Mouse (Mus musculus): ENCODE measurements at regions not wholly inside any gene's neighbourhood (a gene's known extent, or its start where the extent isn't known, plus 50 kb on each side); places are given as distances from the start of the nearest gene placed in this dataset.

GRCm38 (mm10) chr19:55011341-55011740, 115.7 kb downstream of the Gpam start:
- 81% methylated on average over 14 of the region's 14 CpGs for WGBS
- H3K4me1 ChIP-seq (replicated peaks), result no peaks in the 10 kb centered on the region
- no peaks in the 10 kb centered on the region for H3K36me3 ChIP-seq
- H3K4me2 ChIP-seq, result no peak overlapping the region
- no peak overlapping the region for H3K4me3 ChIP-seq
- H3K9me3 ChIP-seq (replicated peaks), result no peaks in the 10 kb centered on the region
- no peaks in the 10 kb centered on the region for H3K27me3 ChIP-seq
- no peak for ATAC-seq (replicated peaks; ENCODE audit: insufficient number of reproducible peaks, insufficient read depth, low FRiP score, low read depth)
- no peak overlapping the region for H3K27ac ChIP-seq
- H3K9ac ChIP-seq, result no peak overlapping the region

GRCm38 (mm10) chr19:55008463-55009146, 118.4 kb downstream of the Gpam start:
- H3K4me1 ChIP-seq (replicated peaks), result no peaks in the 10 kb centered on the region
- no peak for ATAC-seq (replicated peaks; ENCODE audit: insufficient number of reproducible peaks, insufficient read depth, low FRiP score, low read depth)
- no peaks in the 10 kb centered on the region for H3K36me3 ChIP-seq
- no peak overlapping the region for H3K9ac ChIP-seq
- no peak overlapping the region for H3K4me2 ChIP-seq
- no peaks in the 10 kb centered on the region for H3K9me3 ChIP-seq (replicated peaks)
- no peaks in the 10 kb centered on the region for H3K27me3 ChIP-seq
- H3K27ac ChIP-seq, result no peak overlapping the region
- H3K4me3 ChIP-seq, result no peak overlapping the region
- 57% methylated on average over 3 of the region's 3 CpGs for WGBS

GRCm38 (mm10) chr19:54989982-54990381, 137.1 kb downstream of the Gpam start:
- no peak overlapping the region for H3K9ac ChIP-seq
- WGBS, result 63% methylated on average over 3 of the region's 3 CpGs

GRCm38 (mm10) chr19:54984541-54984940, 142.5 kb downstream of the Gpam start:
- no peak for ATAC-seq (replicated peaks; ENCODE audit: insufficient number of reproducible peaks, insufficient read depth, low FRiP score, low read depth)
- H3K9me3 ChIP-seq (replicated peaks), result no peaks in the 10 kb centered on the region
- H3K27me3 ChIP-seq, result no peaks in the 10 kb centered on the region
- no peaks in the 10 kb centered on the region for H3K4me1 ChIP-seq (replicated peaks)
- H3K4me2 ChIP-seq, result no peak overlapping the region
- H3K4me3 ChIP-seq, result no peak overlapping the region
- WGBS, result 89% methylated on average over 2 of the region's 2 CpGs
- no peak overlapping the region for H3K9ac ChIP-seq
- H3K36me3 ChIP-seq, result no peaks in the 10 kb centered on the region
- no peak overlapping the region for H3K27ac ChIP-seq

More at GRCm38 (mm10) chr19:54989982-54990381, 137.1 kb downstream of the Gpam start:
- Histone ChIP-seq H3K27me3 (no peaks in the 10 kb centered on the region), H3K36me3 (no peaks in the 10 kb centered on the region), H3K4me2 (no peak overlapping the region), H3K9me3 (replicated peaks) (no peaks in the 10 kb centered on the region), H3K4me1 (replicated peaks) (no peaks in the 10 kb centered on the region), H3K4me3 (no peak overlapping the region), H3K27ac (no peak overlapping the region)
- no peak for ATAC-seq (replicated peaks; ENCODE audit: insufficient number of reproducible peaks, insufficient read depth, low FRiP score, low read depth)

- no peak for ATAC-seq (replicated peaks; ENCODE audit: insufficient number of reproducible peaks, insufficient read depth, low FRiP score, low read depth)
Measured at GRCm38 (mm10) chr19:54982801-54983200, 144.2 kb downstream of the Gpam start.

GRCm38 (mm10) chr19:54971440-54972211, 155.4 kb downstream of the Gpam start:
- no peaks in the 10 kb centered on the region for H3K9me3 ChIP-seq (replicated peaks)
- no peaks in the 10 kb centered on the region for H3K4me1 ChIP-seq (replicated peaks)
- no peak overlapping the region for H3K27ac ChIP-seq
- no peaks in the 10 kb centered on the region for H3K36me3 ChIP-seq
- H3K27me3 ChIP-seq, result no peaks in the 10 kb centered on the region
- no peak for ATAC-seq (replicated peaks; ENCODE audit: insufficient number of reproducible peaks, insufficient read depth, low FRiP score, low read depth)
- WGBS, result 78% methylated on average over 6 of the region's 6 CpGs
- no peak overlapping the region for H3K4me3 ChIP-seq
- H3K4me2 ChIP-seq, result no peak overlapping the region
- H3K9ac ChIP-seq, result no peak overlapping the region

More at GRCm38 (mm10) chr19:54982801-54983200, 144.2 kb downstream of the Gpam start:
- Histone ChIP-seq H3K36me3 (no peaks in the 10 kb centered on the region), H3K4me1 (replicated peaks) (no peaks in the 10 kb centered on the region), H3K27ac (no peak overlapping the region), H3K9me3 (replicated peaks) (no peaks in the 10 kb centered on the region), H3K4me3 (no peak overlapping the region), H3K9ac (no peak overlapping the region), H3K27me3 (no peaks in the 10 kb centered on the region), H3K4me2 (no peak overlapping the region)
- WGBS, result 47% methylated on average over 4 of the region's 4 CpGs

GRCm38 (mm10) chr19:54958328-54958727, 168.7 kb downstream of the Gpam start:
- no peak overlapping the region for H3K9ac ChIP-seq
- ATAC-seq (replicated peaks; ENCODE audit: insufficient number of reproducible peaks, insufficient read depth, low FRiP score, low read depth), result no peak
- H3K4me3 ChIP-seq, result no peak overlapping the region
- no peaks in the 10 kb centered on the region for H3K36me3 ChIP-seq
- H3K27ac ChIP-seq, result no peak overlapping the region
- WGBS, result 71% methylated on average over 5 of the region's 5 CpGs
- H3K4me2 ChIP-seq, result no peak overlapping the region
- H3K27me3 ChIP-seq, result no peaks in the 10 kb centered on the region
- H3K9me3 ChIP-seq (replicated peaks), result no peaks in the 10 kb centered on the region
- no peaks in the 10 kb centered on the region for H3K4me1 ChIP-seq (replicated peaks)

GRCm38 (mm10) chr19:54955096-54955495, 171.9 kb downstream of the Gpam start:
- H3K36me3 ChIP-seq, result no peaks in the 10 kb centered on the region
- no peaks in the 10 kb centered on the region for H3K4me1 ChIP-seq (replicated peaks)
- H3K27me3 ChIP-seq, result no peaks in the 10 kb centered on the region
- H3K27ac ChIP-seq, result no peak overlapping the region
- H3K9ac ChIP-seq, result no peak overlapping the region
- H3K9me3 ChIP-seq (replicated peaks), result no peaks in the 10 kb centered on the region
- H3K4me3 ChIP-seq, result no peak overlapping the region
- 52% methylated on average over 2 of the region's 2 CpGs for WGBS
- no peak overlapping the region for H3K4me2 ChIP-seq
- ATAC-seq (replicated peaks; ENCODE audit: insufficient number of reproducible peaks, insufficient read depth, low FRiP score, low read depth), result no peak

- H3K27me3 ChIP-seq, result no peaks in the 10 kb centered on the region
- no peaks in the 10 kb centered on the region for H3K4me1 ChIP-seq (replicated peaks)
- no peaks in the 10 kb centered on the region for H3K36me3 ChIP-seq
- 65% methylated on average over 2 of the region's 2 CpGs for WGBS
- H3K27ac ChIP-seq, result no peak overlapping the region
- no peak overlapping the region for H3K4me3 ChIP-seq
- H3K4me2 ChIP-seq, result no peak overlapping the region
- ATAC-seq (replicated peaks; ENCODE audit: insufficient number of reproducible peaks, insufficient read depth, low FRiP score, low read depth), result no peak
- no peak overlapping the region for H3K9ac ChIP-seq
- no peaks in the 10 kb centered on the region for H3K9me3 ChIP-seq (replicated peaks)
Measured at GRCm38 (mm10) chr19:54952546-54952945, 174.5 kb downstream of the Gpam start.

- H3K9ac ChIP-seq, result no peak overlapping the region
- H3K36me3 ChIP-seq, result no peaks in the 10 kb centered on the region
- H3K4me2 ChIP-seq, result no peak overlapping the region
- no peaks in the 10 kb centered on the region for H3K4me1 ChIP-seq (replicated peaks)
- H3K9me3 ChIP-seq (replicated peaks), result no peaks in the 10 kb centered on the region
- no peak overlapping the region for H3K4me3 ChIP-seq
- 71% methylated on average over 7 of the region's 7 CpGs for WGBS
- no peak for ATAC-seq (replicated peaks; ENCODE audit: insufficient number of reproducible peaks, insufficient read depth, low FRiP score, low read depth)
- no peaks in the 10 kb centered on the region for H3K27me3 ChIP-seq
- no peak overlapping the region for H3K27ac ChIP-seq
Measured at GRCm38 (mm10) chr19:54948359-54949127, 178.5 kb downstream of the Gpam start.

GRCm38 (mm10) chr19:54947583-54947982, 179.5 kb downstream of the Gpam start:
- no peak for ATAC-seq (replicated peaks; ENCODE audit: insufficient number of reproducible peaks, insufficient read depth, low FRiP score, low read depth)
- no peak overlapping the region for H3K27ac ChIP-seq
- H3K9ac ChIP-seq, result no peak overlapping the region

More at GRCm38 (mm10) chr19:54947583-54947982, 179.5 kb downstream of the Gpam start:
- H3K36me3 ChIP-seq, result no peaks in the 10 kb centered on the region
- no peak overlapping the region for H3K4me2 ChIP-seq
- no peaks in the 10 kb centered on the region for H3K4me1 ChIP-seq (replicated peaks)
- no peaks in the 10 kb centered on the region for H3K27me3 ChIP-seq
- no peak overlapping the region for H3K4me3 ChIP-seq
- 84% methylated on average over 3 of the region's 3 CpGs for WGBS
- no peaks in the 10 kb centered on the region for H3K9me3 ChIP-seq (replicated peaks)

Measured in heart, embryonic 15.5 days (tissue).